Mouse (Mus musculus) olfactory bulb, adult 2 months (tissue): ENCODE measurements around the gene Gm13283.
"Not testable (repeated sequence)": the region's sequence is repeated elsewhere in the genome, so short reads cannot be mapped to it uniquely, and the experiment has no call there.

Source experiments
- CTCF ChIP-seq: fragments of 200-500 bp; IDR thresholded peaks from 2 replicates; pipeline ENCODE4 v1.5.1; 2012; ENCODE audit warnings: low read depth, mild to moderate bottlenecking, low read length, moderate library complexity; ENCODE audit not compliant: insufficient read depth
- POLR2A ChIP-seq: fragments of 200-500 bp; IDR thresholded peaks from 2 replicates; pipeline ENCODE4 v1.6.1; 2012; ENCODE audit warnings: mild to moderate bottlenecking, low read depth, low read length, moderate library complexity; ENCODE audit not compliant: insufficient read depth

DNA sequence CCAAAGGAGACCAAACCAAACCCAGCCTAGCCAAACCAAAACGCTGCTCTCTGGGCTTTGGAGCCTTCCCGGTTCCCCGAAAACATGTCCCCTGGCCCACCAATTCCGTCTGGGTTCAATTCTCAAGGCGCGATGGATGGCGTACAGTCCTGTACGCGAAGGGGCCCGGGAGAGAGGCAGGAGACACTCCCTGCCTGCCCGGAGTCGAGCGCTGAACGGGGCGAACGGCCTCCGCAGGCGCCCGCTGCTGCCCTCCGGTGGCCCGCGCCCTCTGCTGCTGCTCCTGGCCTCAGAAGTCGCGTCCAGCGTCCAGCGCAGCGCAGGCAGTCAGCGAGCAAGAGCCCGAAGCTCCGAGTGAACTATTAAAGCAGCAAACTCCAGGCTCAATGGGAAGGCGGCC, 22.4 kb downstream of the Gm13283 start:
- not testable (repeated sequence) for TF ChIP-seq CTCF, POLR2A
